Mouse (Mus musculus) left cerebral cortex, postnatal 14 days (tissue): Measurements from ENCODE around the gene Krtap9-3. TPM values are rescaled to one million over a fixed set of nuclear protein-coding genes. Genes with fewer than 3 reads are reported as not detected.
"Not testable (repeated sequence)": the region's sequence is repeated elsewhere in the genome, so short reads cannot be mapped to it uniquely, and the experiment has no call there.

ENCODE experiments used
- DNase-seq, 2 experiments: peaks; one replicate each; pipeline ENCODE4 v3.0.0; 2021 to 2022; ENCODE audit warnings: low spot score in 2 of 2, mixed read lengths in 1 of 2
- intact Hi-C: fragments of 180-260 bp; cut with DNase I; formaldehyde crosslinking; loops from one replicate; pipeline ENCODE4 v1.15.1; 2025
- long read RNA-seq, 2 experiments: library from polyadenylated mRNA; stranded (forward); transcript quantifications; one replicate each; pipeline ENCODE4 v2.0.0; 2021
- total RNA-seq, 2 experiments: library from RNA; stranded (reverse); gene quantifications; 2 replicates each; pipeline ENCODE4 v1.2.3; 2021

The Krtap9-3 gene
- not detected for total RNA-seq
- long read RNA-seq, experiment 1: 0 reads
- long read RNA-seq, experiment 2: 0 reads

- intact Hi-C loops, DNase-seq: not testable (repeated sequence)
Measured at GRCm38 (mm10) chr11:99597742-99598141, at the start of gene Krtap9-3. Gene Krtap9-3 (minus strand): TSS chr11:99598105.

- DNase-seq: peak in 1 of 2 experiments; percentile 15
- intact Hi-C loops: no loop called here
Measured at GRCm38 (mm10) chr11:99646444-99646843, 48.5 kb upstream of the Krtap9-3 start.

GRCm38 (mm10) chr11:99644351-99644750 is 46.4 kb upstream of the Krtap9-3 start:
- DNase-seq: no peak
- intact Hi-C loops: no loop called here

GRCm38 (mm10) chr11:99643635-99644139 is 45.8 kb upstream of the Krtap9-3 start, which contains the start of gene Krtap4-7:
Gene Krtap4-7 (minus strand): TSS chr11:99644089.
- intact Hi-C loops: not testable (repeated sequence)

GRCm38 (mm10) chr11:99640926-99641325 is 43.0 kb upstream of the Krtap9-3 start:
- intact Hi-C loops: no loop called here

More at GRCm38 (mm10) chr11:99643635-99644139, 45.8 kb upstream of the Krtap9-3 start, which contains the start of gene Krtap4-7:
- not testable (repeated sequence) for DNase-seq

GRCm38 (mm10) chr11:99637086-99637485 is 39.2 kb upstream of the Krtap9-3 start:
- intact Hi-C loops: no loop called here

More at GRCm38 (mm10) chr11:99640926-99641325, 43.0 kb upstream of the Krtap9-3 start:
- DNase-seq: no peak

GRCm38 (mm10) chr11:99634653-99635134 is 36.8 kb upstream of the Krtap9-3 start, which contains the start of gene Krtap4-2:
Gene Krtap4-2 (minus strand): TSS chr11:99635084.
- no peak for DNase-seq
- intact Hi-C loops: no loop called here

More at GRCm38 (mm10) chr11:99637086-99637485, 39.2 kb upstream of the Krtap9-3 start:
- DNase-seq: peak; percentile 38 to 69

DNA sequence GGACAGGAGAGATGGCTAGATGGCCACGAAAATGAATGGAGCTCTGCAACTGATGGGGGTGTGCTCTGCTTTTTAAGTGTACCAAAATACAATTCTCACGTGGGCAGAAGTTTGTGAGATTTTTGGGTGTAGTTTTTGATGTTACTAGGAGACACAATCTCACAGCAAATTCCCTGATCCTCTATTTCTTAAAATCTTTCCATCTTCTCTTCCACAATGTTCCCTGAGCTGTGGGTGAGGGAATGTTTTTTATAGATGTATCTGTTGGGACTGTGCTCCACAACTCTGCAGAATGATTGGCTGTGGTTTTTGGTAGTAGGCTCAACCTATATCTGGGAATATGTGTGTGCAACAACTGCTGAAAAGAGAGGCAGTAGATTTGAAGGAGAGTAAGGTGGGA is 35.4 kb upstream of the Krtap9-3 start:
- intact Hi-C loops: no loop called here
- DNase-seq: peak; percentile 24 to 53

DNA sequence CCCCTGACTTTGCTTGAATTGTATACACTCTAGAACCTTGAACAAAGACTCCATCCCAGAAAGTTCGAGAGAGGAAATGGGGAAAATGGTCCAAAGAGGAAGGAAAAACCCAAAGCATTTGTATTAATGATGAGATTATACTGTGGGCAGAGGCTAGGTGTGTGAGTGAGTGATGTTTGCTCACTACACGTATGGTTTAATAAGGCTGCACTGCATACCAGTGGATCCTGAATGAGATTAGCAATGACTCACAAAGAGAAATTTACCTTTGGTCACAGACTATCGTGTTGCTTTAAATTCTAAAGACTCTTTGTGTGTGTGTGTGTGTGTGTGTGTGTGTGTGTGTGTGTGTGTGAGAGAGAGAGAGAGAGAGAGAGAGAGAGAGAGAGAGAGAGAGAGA is 33.0 kb upstream of the Krtap9-3 start:
- DNase-seq: no peak
- intact Hi-C loops: no loop called here

DNA sequence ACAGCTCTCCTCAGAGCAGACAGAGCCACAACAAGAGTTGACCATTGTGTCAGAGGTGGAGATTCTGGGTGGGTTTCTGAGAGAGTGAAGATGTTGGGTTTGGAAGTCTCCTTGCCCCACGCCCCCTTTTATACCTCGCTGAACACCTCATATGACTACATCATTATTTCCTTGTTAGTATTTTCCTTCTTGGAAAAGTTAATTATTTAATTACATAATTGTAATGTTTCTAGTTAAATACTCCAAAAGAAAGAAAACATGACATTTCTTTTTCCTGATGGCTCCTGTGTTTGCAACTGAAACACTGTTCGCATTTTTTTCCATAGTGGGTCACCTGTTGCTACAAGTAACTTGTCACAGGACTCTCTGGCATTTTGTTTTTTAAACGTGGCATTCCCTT is 30.2 kb upstream of the Krtap9-3 start, which contains the start of gene Krtap4-1:
Gene Krtap4-1, minus strand, starts transcription at position 101 of the 400 bp plus-strand sequence.
- DNase-seq: no peak
- intact Hi-C loops: no loop called here

GRCm38 (mm10) chr11:99620335-99620734 is 22.4 kb upstream of the Krtap9-3 start, which contains the start of gene Gm11562:
Gene Gm11562 (minus strand): TSS chr11:99620435.
- intact Hi-C loops: no loop called here

GRCm38 (mm10) chr11:99614796-99615363 is 17.0 kb upstream of the Krtap9-3 start, which contains the start of gene Krtap2-4:
Gene Krtap2-4 (minus strand): TSS chr11:99614846.
- intact Hi-C loops: no loop called here
- no peak for DNase-seq

More at GRCm38 (mm10) chr11:99620335-99620734, 22.4 kb upstream of the Krtap9-3 start, which contains the start of gene Gm11562:
- no peak for DNase-seq

GRCm38 (mm10) chr11:99610089-99610488 is 12.2 kb upstream of the Krtap9-3 start, which contains the start of gene Gm11937:
Gene Gm11937 (minus strand): TSS chr11:99610189.
- DNase-seq, intact Hi-C loops: not testable (repeated sequence)

DNA sequence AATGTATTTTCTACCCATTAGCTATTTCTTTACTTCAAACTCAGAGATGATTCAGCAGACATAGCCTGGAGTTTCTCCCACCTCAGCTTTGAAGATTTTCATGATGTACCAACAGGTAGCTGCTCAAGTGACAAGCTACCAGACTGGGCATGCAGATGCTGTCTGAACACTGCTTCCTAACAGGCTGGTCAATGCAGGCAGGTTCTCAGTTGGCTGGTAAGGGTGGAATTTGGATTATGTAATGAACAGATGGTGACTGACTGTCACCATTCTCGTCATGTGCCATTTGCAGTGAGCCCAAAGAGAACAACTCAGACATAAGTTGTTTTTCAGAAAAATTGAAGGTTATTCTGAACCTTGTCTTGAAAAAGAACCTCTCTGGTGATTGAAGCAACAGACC is 11.2 kb upstream of the Krtap9-3 start:
- DNase-seq: peak; percentile 43 to 45
- intact Hi-C loops: no loop called here

DNA sequence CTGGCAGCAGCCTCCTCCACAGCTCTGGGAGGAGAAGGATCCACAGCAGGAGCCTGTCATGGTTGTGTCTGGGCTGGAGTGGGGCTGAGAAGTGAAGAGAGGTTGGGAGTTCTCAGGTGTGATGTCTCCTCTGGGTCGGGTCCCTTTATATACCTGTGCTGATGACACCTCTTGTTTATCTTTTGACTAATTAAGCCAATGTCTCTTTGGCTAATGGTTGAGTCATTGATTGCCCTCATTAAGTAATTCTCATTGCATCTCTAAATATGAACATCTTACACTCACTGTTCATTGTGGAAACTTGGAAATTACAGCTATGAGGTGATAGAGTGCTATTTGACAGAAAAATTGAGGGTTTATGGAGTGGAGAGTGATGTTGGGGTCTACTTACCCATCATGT is 5.3 kb upstream of the Krtap9-3 start, which contains the start of gene Gm11938:
Gene Gm11938, minus strand, starts transcription at position 101 of the 400 bp plus-strand sequence.
- DNase-seq, intact Hi-C loops: not testable (repeated sequence)

DNA sequence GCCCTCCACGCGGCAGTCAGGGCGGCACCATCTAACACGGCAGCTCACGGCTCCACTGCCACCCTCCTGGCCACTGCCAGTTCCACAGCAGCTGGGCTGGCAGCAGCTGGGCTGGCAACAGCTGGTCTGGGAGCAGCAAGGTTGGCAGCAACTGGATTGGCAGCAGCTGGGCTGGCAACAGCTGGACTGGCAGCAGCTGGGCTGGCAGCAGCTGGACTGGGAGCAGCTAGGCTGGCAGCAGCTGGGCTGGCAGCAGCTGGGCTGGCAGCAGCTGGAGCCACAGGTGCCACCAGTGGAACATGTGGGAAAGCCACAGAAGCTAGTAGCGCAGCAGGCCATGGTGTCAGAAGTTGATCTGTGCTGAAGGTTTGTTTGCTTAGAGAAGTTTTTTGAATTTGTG is 6.9 kb downstream of the Krtap9-3 start, which contains the start of gene Krtap1-3:
Gene Krtap1-3, minus strand, starts transcription at position 359 of the 400 bp plus-strand sequence.
- intact Hi-C loops: no loop called here
- no peak for DNase-seq

DNA sequence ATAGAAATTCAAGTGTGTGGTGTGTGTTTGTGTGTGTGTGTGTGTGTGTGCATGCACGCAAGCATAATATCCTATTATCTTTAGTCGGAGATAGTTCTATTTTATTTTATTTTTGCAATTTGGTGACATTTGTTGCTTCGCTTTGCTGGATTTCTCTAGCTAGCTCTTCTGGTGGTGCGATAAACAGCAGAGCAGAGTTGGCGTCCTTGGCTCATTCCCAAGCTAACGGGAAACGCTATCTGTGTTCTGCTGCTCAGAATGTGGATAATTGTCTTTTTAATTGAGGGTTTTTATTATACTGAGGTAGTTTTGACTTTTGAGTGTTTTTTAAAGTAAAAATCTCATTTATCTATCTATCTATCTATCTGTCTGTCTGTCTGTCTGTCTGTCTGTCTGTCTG is 12.8 kb downstream of the Krtap9-3 start:
- DNase-seq: peak; percentile 9 to 38
- intact Hi-C loops: no loop called here

DNA sequence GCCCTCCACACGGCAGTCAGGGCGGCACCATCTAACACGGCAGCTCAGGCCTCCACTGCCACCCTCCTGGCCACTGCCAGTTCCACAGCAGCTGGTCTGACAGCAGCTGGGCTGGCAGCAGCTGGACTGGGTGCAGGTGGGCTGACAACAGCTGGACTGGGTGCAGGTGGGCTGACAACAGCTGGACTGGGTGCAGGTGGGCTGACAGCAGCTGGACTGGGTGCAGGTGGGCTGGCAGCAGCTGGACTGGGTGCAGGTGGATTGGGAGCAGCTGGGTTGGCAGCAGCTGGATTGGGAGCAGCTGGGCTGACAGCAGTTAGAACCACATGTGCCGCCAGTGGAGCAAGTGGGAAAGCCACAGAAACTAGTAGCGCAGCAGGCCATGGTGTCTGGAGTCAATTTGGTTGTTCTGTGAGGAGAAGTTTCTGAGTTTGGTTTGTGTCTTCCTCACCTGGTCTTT is 14.6 kb downstream of the Krtap9-3 start, which contains the start of gene Krtap1-4:
Gene Krtap1-4, minus strand, starts transcription at position 410 of the 460 bp plus-strand sequence.
- intact Hi-C loops: loop anchor here (5.0 kb wide), 1 partner anchor 584 kb away; no protein-coding TSS in a partner anchor
- no peak for DNase-seq

GRCm38 (mm10) chr11:99581564-99581963 is 16.3 kb downstream of the Krtap9-3 start:
- intact Hi-C loops: loop anchor here (5.0 kb wide), 1 partner anchor 586 kb away; no protein-coding TSS in a partner anchor

DNA sequence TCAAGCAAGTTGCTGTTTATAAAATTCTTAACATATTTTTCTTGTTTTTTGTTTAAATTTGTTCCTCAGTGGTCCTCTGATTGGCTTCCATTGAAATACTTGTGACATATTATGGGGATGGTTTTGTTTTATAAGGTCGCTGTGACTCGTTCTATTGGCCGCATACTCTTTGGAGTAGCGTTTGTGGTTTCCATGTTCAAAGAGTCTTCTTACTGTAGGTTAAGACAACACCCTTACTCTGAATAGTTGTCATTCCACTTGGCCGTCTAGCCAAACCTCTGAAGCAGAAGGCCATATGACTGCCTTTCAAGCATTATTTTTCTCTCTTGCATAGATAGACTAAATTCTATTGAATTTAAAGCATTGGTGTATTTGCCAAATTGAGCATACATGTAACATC is 16.9 kb downstream of the Krtap9-3 start:
- intact Hi-C loops: loop anchor here (5.0 kb wide), 1 partner anchor 586 kb away; no protein-coding TSS in a partner anchor

More at GRCm38 (mm10) chr11:99581564-99581963, 16.3 kb downstream of the Krtap9-3 start:
- DNase-seq: no peak

More for the DNA sequence above, 16.9 kb downstream of the Krtap9-3 start:
- no peak for DNase-seq
